Mouse (Mus musculus) E14TG2a.4 (cell line): ENCODE data around the gene Plb1.
A peak's percentile ranks its signal among the peaks of the same experiment; 100 is the strongest.

Experiments
- H3K27me3 ChIP-seq: 2 replicates; pipeline ENCODE4 v1.6.1; 2014; ENCODE audit warnings: low read length, control low read depth; ENCODE audit not compliant: insufficient read depth
- H3K36me3 ChIP-seq: 2 replicates; pipeline ENCODE4 v1.6.1; 2014; ENCODE audit warnings: low read length, control low read depth; ENCODE audit not compliant: insufficient read depth
- H3K4me1 ChIP-seq: replicated peaks from 2 replicates; pipeline ENCODE4 v1.6.1; 2014; ENCODE audit warnings: low read depth, low read length, control low read depth
- H3K4me3 ChIP-seq: replicated peaks from 2 replicates; pipeline ENCODE4 v1.5.1; 2014; ENCODE audit warnings: mild to moderate bottlenecking, low read length
- H3K9me3 ChIP-seq: 2 replicates; pipeline ENCODE4 v1.6.1; 2014; ENCODE audit warnings: low read length, control low read depth
- CTCF ChIP-seq: conservative IDR thresholded peaks from 2 replicates; pipeline ENCODE4 v1.5.1; 2014; ENCODE audit warnings: low read length
- NANOG ChIP-seq: IDR thresholded peaks from 2 replicates; pipeline ENCODE4 v1.6.1; 2014; ENCODE audit warnings: borderline replicate concordance, low read length, mixed read lengths
- POU5F1 ChIP-seq: IDR thresholded peaks from 2 replicates; pipeline ENCODE4 v1.6.1; 2014; ENCODE audit warnings: low read length, borderline replicate concordance

Plb1 gene

DNA sequence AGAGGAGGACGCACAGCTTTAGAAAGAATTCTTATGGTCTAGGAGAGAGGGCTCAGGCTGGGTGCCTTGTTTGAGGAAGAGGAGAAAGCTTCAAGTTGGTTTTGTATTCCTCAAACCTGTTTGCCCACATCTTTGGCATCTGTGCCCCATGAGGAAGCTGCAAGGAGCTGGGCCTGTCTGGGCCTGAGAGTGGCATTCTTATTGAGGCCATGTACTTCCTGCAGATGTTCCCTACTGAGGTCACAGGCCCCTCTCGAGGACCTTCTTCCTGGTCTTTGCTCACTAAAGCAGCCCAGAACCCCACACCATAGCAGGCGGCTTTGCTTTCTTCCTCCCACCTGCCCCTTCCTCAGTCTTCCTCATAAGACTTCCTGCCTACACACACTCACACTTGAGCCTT is 33.4 kb upstream of the Plb1 start:
- no peaks in the 10 kb centered on the region for H3K36me3 ChIP-seq
- TF ChIP-seq POU5F1 = no peak
- TF ChIP-seq CTCF = no peak
- TF ChIP-seq NANOG = no peak

DNA sequence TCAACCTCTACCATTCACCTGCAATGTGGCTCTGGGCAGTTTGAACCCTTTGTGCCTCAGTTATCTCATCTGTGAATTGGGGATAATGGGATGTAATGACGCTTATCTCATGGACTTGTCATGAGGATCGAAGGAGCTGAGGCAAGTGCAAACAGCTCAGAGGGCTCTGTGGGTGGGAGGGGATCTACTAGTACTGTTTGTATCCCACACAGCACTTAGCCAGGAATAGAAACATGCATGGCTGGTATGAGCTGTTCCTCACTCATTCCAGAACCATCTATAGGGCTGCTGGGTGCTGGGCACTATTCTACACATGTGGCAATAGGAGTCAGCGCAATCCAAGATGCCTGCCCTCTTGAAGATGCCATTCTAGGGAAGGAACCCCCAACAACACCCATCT is 32.9 kb upstream of the Plb1 start:
- TF ChIP-seq NANOG (no peak), CTCF (no peak), POU5F1 (no peak)
- H3K4me1 ChIP-seq = peaks cover 16% of the 10 kb centered on the region
- H3K27me3 ChIP-seq = peaks cover 10% of the 10 kb centered on the region; the same call in 1 of the 2 replicates
- H3K9me3 ChIP-seq = peaks cover 9% of the 10 kb centered on the region; the same call in 1 of the 2 replicates
- H3K4me3 ChIP-seq = no peak overlapping the region
- H3K36me3 ChIP-seq = no peaks in the 10 kb centered on the region

More for the DNA sequence above, 33.4 kb upstream of the Plb1 start:
- Histone ChIP-seq H3K4me3 (no peak overlapping the region), H3K4me1 (peaks cover 16% of the 10 kb centered on the region), H3K9me3 (peaks cover 9% of the 10 kb centered on the region; the same call in 1 of the 2 replicates), H3K27me3 (peaks cover 10% of the 10 kb centered on the region; the same call in 1 of the 2 replicates)

DNA sequence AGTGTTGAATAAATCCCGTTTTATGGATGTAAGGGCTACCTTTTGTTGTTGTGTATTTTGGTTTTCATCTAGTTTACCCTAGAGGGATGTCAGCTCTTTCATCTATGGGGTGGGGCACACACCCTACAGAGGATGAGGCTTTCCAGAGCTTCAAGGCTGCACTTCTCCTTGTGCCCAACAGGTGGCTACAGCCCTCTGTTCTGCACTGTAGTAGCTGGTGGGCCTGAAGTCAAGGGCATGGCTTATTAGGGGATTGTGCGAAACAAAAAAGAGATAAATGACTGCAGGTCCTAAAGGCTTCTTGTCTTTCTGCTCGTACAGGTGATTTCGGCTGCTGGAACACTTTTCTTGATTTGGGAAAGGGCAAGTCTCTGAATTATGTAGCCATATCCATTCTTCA is 27.9 kb upstream of the Plb1 start:
- H3K36me3 ChIP-seq = no peaks in the 10 kb centered on the region
- H3K27me3 ChIP-seq = no peaks in the 10 kb centered on the region
- 0 out of 2 replicates have a peak, but pooled peaks cover 4% of the 10 kb centered on the region for H3K4me1 ChIP-seq
- TF ChIP-seq NANOG (no peak), CTCF (peak; percentile 84)
- no peak overlapping the region for H3K4me3 ChIP-seq
- H3K9me3 ChIP-seq = peaks cover 9% of the 10 kb centered on the region; the same call in 1 of the 2 replicates

DNA sequence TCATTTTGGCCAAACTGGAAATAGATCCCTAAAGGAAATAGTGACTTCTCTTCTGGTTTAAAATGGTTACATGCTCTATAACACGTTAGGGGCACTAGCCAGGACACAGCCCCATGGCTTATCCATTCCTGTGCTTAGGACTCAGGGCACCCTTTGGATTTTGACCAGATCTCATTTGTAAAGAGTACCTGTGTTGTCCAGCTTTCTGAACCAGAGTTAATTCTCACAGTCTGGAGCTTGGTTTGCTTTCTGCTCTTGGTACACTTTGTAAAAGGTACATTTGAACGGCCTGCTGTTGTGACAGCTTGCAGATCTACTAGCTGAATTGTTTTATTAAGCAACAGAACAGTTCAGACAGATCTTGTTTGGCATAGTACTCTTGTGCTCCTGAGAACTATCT is 25.8 kb upstream of the Plb1 start:
- Histone ChIP-seq H3K27me3 (no peaks in the 10 kb centered on the region), H3K36me3 (no peaks in the 10 kb centered on the region), H3K4me1 (peaks cover 6% of the 10 kb centered on the region), H3K4me3 (no peak overlapping the region), H3K9me3 (peaks cover 9% of the 10 kb centered on the region; the same call in 1 of the 2 replicates)
- TF ChIP-seq CTCF = no peak
- TF ChIP-seq POU5F1 = no peak
- no peak for TF ChIP-seq NANOG

DNA sequence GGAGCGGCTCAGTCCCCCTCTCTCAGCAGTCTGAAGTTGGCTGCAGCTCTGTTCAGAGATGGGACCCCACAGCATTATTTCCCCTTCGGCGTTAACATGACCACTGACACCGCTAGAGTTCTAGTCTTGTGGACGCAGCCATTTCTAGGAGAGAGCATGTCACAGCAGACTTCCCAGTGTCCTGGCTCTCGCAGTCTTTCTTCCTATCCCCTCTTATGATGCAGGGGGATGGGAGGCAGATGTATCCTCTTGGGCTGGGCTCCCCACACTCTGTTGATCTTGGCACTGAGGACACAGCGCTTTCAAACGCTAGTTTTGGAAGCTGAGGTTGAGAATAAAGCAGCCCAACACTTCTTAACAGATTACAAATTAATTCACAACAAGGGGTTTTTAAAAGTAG is 24.0 kb upstream of the Plb1 start:
- Histone ChIP-seq H3K36me3 (no peaks in the 10 kb centered on the region), H3K4me3 (no peak overlapping the region), H3K27me3 (no peaks in the 10 kb centered on the region), H3K4me1 (peaks cover 6% of the 10 kb centered on the region), H3K9me3 (no peaks in the 10 kb centered on the region)
- no peak for TF ChIP-seq CTCF
- TF ChIP-seq POU5F1 = no peak
- TF ChIP-seq NANOG = no peak

DNA sequence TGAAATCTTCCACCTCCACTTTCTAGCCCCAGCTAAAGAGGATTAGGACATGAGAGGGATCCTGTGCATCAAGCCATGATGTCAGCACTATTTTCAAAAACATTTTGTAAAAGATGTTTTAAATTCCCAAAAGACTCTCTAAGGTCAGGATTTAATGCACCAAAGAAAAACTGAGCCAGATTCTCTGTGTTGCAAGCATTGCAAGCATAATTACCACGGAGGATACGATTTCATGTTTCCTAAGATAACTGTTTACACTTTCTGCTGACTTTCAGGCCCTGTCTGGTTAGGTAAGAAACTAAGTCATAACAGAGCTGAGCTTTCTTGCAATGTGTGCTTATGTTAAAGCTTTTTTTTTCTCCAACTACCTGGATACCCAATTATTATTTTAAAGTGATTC is 21.5 kb upstream of the Plb1 start:
- TF ChIP-seq POU5F1 = no peak
- no peak for TF ChIP-seq NANOG
- no peak for TF ChIP-seq CTCF
- H3K4me1 ChIP-seq = peaks cover 6% of the 10 kb centered on the region
- 0 out of 2 replicates have a peak, but pooled peaks cover under 1% of the 10 kb centered on the region for H3K27me3 ChIP-seq
- H3K9me3 ChIP-seq = no peaks in the 10 kb centered on the region
- H3K36me3 ChIP-seq = no peaks in the 10 kb centered on the region
- H3K4me3 ChIP-seq = no peak overlapping the region

DNA sequence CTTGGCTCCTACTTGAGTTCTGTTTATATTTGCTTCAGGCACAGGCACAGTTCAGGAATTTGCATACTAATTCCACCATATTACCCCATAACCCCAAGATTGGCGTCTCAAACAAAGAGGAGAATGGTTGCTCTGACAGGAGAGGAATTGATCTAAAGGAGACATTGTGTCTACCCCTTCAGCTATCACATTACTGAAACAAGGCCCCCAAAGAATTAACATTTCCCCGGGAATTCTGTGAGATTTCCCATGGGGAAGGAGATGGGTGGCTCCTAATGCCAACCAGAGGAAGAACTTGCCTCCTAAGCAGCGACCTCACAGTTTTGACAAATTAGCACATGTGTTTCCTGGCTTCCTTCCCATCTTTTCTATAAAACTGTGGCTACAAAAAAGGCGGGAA is 18.8 kb upstream of the Plb1 start:
- Histone ChIP-seq H3K4me1 (peaks cover 22% of the 10 kb centered on the region), H3K36me3 (no peaks in the 10 kb centered on the region), H3K4me3 (no peak overlapping the region), H3K27me3 (0 out of 2 replicates have a peak, but pooled peaks cover 8% of the 10 kb centered on the region), H3K9me3 (no peaks in the 10 kb centered on the region)
- no peak for TF ChIP-seq CTCF
- TF ChIP-seq NANOG = no peak
- no peak for TF ChIP-seq POU5F1

DNA sequence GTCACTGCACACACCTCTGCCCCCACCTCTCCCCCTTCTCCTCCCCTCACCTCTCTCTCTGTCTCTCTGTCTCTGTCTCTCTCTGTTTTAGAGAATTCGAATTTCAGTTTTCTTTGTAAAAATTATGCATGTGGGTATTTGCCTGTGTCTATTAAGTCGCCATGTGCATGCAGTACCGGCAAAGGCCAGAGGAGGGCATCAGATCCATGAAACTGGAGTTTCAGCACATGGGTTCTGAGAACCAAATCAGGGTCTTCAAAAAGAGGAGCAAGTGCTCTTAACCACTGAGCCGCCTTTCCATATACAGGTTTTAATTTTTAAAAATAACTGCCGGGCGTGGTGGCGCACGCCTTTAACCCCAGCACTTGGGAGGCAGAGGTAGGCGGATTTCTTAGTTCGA is 17.0 kb upstream of the Plb1 start:
- no peak overlapping the region for H3K4me3 ChIP-seq
- H3K36me3 ChIP-seq = no peaks in the 10 kb centered on the region
- H3K27me3 ChIP-seq = 0 out of 2 replicates have a peak, but pooled peaks cover 8% of the 10 kb centered on the region
- H3K4me1 ChIP-seq = peaks cover 22% of the 10 kb centered on the region
- TF ChIP-seq POU5F1 (no peak), CTCF (peak; percentile 90), NANOG (no peak)
- H3K9me3 ChIP-seq = no peaks in the 10 kb centered on the region

DNA sequence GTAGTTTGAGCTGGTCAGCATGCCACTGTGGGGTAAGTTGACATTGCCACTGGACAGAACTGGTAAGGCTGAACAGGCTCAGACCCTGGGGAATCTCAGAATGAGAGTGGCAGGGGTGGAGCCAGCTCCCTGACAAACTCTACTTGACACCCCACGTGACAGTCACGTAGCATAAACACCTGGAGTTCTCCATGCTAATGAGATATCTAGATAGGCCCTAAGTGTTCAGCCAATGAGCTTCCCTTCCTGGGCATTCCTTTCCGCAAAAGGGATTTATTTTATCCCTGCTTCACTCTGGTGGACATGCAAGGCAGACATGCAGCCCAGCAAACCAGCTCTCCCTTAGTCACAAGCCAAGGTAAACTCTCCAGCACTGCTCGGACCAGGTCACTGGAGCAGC is 16.0 kb upstream of the Plb1 start:
- Histone ChIP-seq H3K4me3 (no peak overlapping the region; the same call in 1 of the 2 replicates), H3K36me3 (no peaks in the 10 kb centered on the region), H3K27me3 (0 out of 2 replicates have a peak, but pooled peaks cover 8% of the 10 kb centered on the region), H3K4me1 (peaks cover 17% of the 10 kb centered on the region), H3K9me3 (no peaks in the 10 kb centered on the region)
- no peak for TF ChIP-seq NANOG
- no peak for TF ChIP-seq POU5F1
- no peak for TF ChIP-seq CTCF
